ENCODE assay signal across 24 mouse cellular contexts in genomic region chr10:97725929-97726328, GRCm38 (mm10). TPM values are rescaled to one million over a fixed set of nuclear protein-coding genes. Genes with fewer than 3 reads are reported as not detected.
"Had no signal": no experiment of that assay in that cellular context is flagged by ENCODE, and none has a peak within 500 bp of the region (broad histone marks: within the 10 kb centered on the region; RNA-seq: fewer than 3 reads in every experiment).

No protein-coding gene starts in this region.

- H3K9me3 ChIP-seq: intestine, embryonic 15.5 days; limb, embryonic 15.5 days; lung, embryonic 15.5 days; midbrain, embryonic 12.5 days; stomach, embryonic 15.5 days had no signal

- DNase-seq: kidney, adult 11 months; kidney, adult 9 months; kidney, postnatal 25 days; layer of hippocampus, adult 9-11 months; liver, postnatal 0 days; lung, postnatal 10 days; lung, postnatal 4 days; right cerebral cortex, postnatal 4 days; thymus, postnatal 25 days had no signal

- H3K4me3 ChIP-seq: intestine, embryonic 15.5 days; layer of hippocampus, adult 2 months; limb, embryonic 15.5 days; lung, embryonic 15.5 days; midbrain, embryonic 12.5 days; stomach, embryonic 15.5 days had no signal

- H3K4me1 ChIP-seq: intestine, embryonic 15.5 days; limb, embryonic 15.5 days; lung, embryonic 15.5 days; midbrain, embryonic 12.5 days; stomach, embryonic 15.5 days had no signal

- H3K27me3 ChIP-seq: intestine, embryonic 15.5 days; limb, embryonic 15.5 days; lung, embryonic 15.5 days; midbrain, embryonic 12.5 days; stomach, embryonic 15.5 days had no signal

- H3K27ac ChIP-seq: intestine, embryonic 15.5 days; layer of hippocampus, adult 2 months; limb, embryonic 15.5 days; liver, embryonic 14.5 days; lung, embryonic 15.5 days; midbrain, embryonic 12.5 days; stomach, embryonic 15.5 days had no signal

- H3K9ac ChIP-seq: intestine, embryonic 15.5 days; limb, embryonic 15.5 days; liver, embryonic 14.5 days; liver, postnatal 0 days; lung, embryonic 15.5 days; midbrain, embryonic 12.5 days; stomach, embryonic 15.5 days had no signal

- ATAC-seq: intestine, embryonic 15.5 days; liver, postnatal 0 days; midbrain, embryonic 16.5 days had no signal

- H3K36me3 ChIP-seq: intestine, embryonic 15.5 days; limb, embryonic 15.5 days; lung, embryonic 15.5 days; midbrain, embryonic 12.5 days; stomach, embryonic 15.5 days had no signal

- H3K4me2 ChIP-seq: intestine, embryonic 15.5 days; limb, embryonic 15.5 days; liver, embryonic 11.5 days; lung, embryonic 15.5 days; midbrain, embryonic 12.5 days; stomach, embryonic 15.5 days had no signal

RNA-seq across cellular contexts. Expression of gene C030005K15Rik, which starts 0.6 kb away (rescaled TPM):
- polyA plus RNA-seq: intestine, embryonic 15.5 days; kidney, embryonic 16.5 days; large intestine, adult 2 months; limb, embryonic 11.5 days; limb, embryonic 15.5 days; liver, embryonic 11.5 days; liver, embryonic 14.5 days; liver, postnatal 0 days; lung, embryonic 15.5 days; midbrain, embryonic 12.5 days; midbrain, embryonic 16.5 days; neural tube, embryonic 11.5 days; neural tube, embryonic 14.5 days; stomach, embryonic 15.5 days; thymus, postnatal 0 days had no signal

RNA-seq across cellular contexts. Expression of gene Ccer1, which starts 33.1 kb away (rescaled TPM):
- polyA plus RNA-seq: intestine, embryonic 15.5 days; kidney, embryonic 16.5 days; large intestine, adult 2 months; limb, embryonic 11.5 days; limb, embryonic 15.5 days; liver, embryonic 11.5 days; liver, embryonic 14.5 days; liver, postnatal 0 days; lung, embryonic 15.5 days; midbrain, embryonic 12.5 days; midbrain, embryonic 16.5 days; neural tube, embryonic 11.5 days; neural tube, embryonic 14.5 days; stomach, embryonic 15.5 days; thymus, postnatal 0 days had no signal
